Mouse (Mus musculus) CH12.LX (cell line): ENCODE measurements around the gene Ddx23. TPM values are rescaled to one million over a fixed set of nuclear protein-coding genes. Genes with fewer than 3 reads are reported as not detected.

Experiments
- DNase-seq: peaks from one replicate; pipeline ENCODE4 v3.0.0-alpha.2; 2013; ENCODE audit errors: extremely low read depth
- H3K27ac ChIP-seq: 2 replicates; pipeline ENCODE4 v1.5.1; 2012; ENCODE audit warnings: low read depth, mild to moderate bottlenecking, control low read depth, moderate library complexity; ENCODE audit not compliant: insufficient read depth
- H3K27me3 ChIP-seq: replicated peaks from 2 replicates; pipeline ENCODE3; 2012; ENCODE audit warnings: inconsistent platforms
- H3K36me3 ChIP-seq, 2 experiments: replicated peaks in 1 of 2; 2 replicates each; pipeline versions ENCODE3 to v1.6.1; 2012; ENCODE audit warnings: inconsistent platforms in 1 of 2, low read length in 1 of 2, mild to moderate bottlenecking in 1 of 2, mixed read lengths in 1 of 2, moderate library complexity in 1 of 2; ENCODE audit not compliant: control insufficient read depth in 1 of 2, insufficient read depth in 1 of 2
- H3K4me1 ChIP-seq, 2 experiments: 2 replicates each; pipeline ENCODE4 v1.6.1; 2012; ENCODE audit warnings: inconsistent platforms in 1 of 2, moderate library complexity in 1 of 2; ENCODE audit not compliant: insufficient read depth in 2 of 2, control insufficient read depth in 1 of 2
- H3K4me2 ChIP-seq: 2 replicates; pipeline ENCODE4 v1.6.1; 2012; ENCODE audit warnings: low read depth, mild to moderate bottlenecking, control low read depth; ENCODE audit not compliant: poor library complexity, insufficient read depth, severe bottlenecking
- H3K4me3 ChIP-seq, 3 experiments: fragments of 150-350 bp in 1 of 3; sonication (generic) in 1 of 3; replicated peaks in 1 of 3; 2 replicates each; pipeline versions ENCODE3 to v1.5.1; 2011 to 2012; ENCODE audit warnings: low read depth in 2 of 3, low read length in 2 of 3, mild to moderate bottlenecking in 2 of 3, moderate library complexity in 2 of 3, control low read depth in 1 of 3, improper control_type of control experiment in 1 of 3, inconsistent platforms in 1 of 3, mixed read lengths in 1 of 3; ENCODE audit not compliant: poor library complexity in 1 of 3
- H3K79me2 ChIP-seq: replicated peaks from 2 replicates; pipeline ENCODE4 v1.6.1; 2012; ENCODE audit warnings: mild to moderate bottlenecking, moderate library complexity; ENCODE audit not compliant: control insufficient read depth, poor library complexity, insufficient read depth, severe bottlenecking; ENCODE audit errors: extremely low read depth
- H3K9ac ChIP-seq: 2 replicates; pipeline ENCODE4 v1.6.1; 2012; ENCODE audit warnings: low read depth, mild to moderate bottlenecking, control low read depth, moderate library complexity; ENCODE audit not compliant: insufficient read depth
- H3K9me3 ChIP-seq: replicated peaks from 2 replicates; pipeline ENCODE3; 2012; ENCODE audit warnings: low read length, inconsistent platforms, mixed read lengths
- CHD2 ChIP-seq: IDR thresholded peaks from 2 replicates; pipeline ENCODE4 v1.6.1; 2011; ENCODE audit warnings: low read length, improper control_type of control experiment
- CTCF ChIP-seq, 2 experiments: IDR thresholded peaks in 1 of 2; conservative IDR thresholded peaks in 1 of 2; 2 replicates each; pipeline ENCODE4 v1.5.1; 2011 to 2012; ENCODE audit warnings: low read depth in 2 of 2, low read length in 2 of 2, improper control_type of control experiment in 1 of 2, inconsistent platforms in 1 of 2, mild to moderate bottlenecking in 1 of 2, moderate library complexity in 1 of 2
- ELF1 ChIP-seq: IDR thresholded peaks from 2 replicates; pipeline ENCODE4 v1.6.1; 2014; ENCODE audit warnings: low read depth, mild to moderate bottlenecking, inconsistent platforms, low read length, improper control_type of control experiment
- EP300 ChIP-seq: IDR thresholded peaks from 2 replicates; pipeline ENCODE4 v1.6.1; 2011; ENCODE audit warnings: low read length, improper control_type of control experiment
- ETS1 ChIP-seq: conservative IDR thresholded peaks from 2 replicates; pipeline ENCODE4 v1.6.1; 2012; ENCODE audit warnings: low read depth, mild to moderate bottlenecking, inconsistent platforms, low read length, improper control_type of control experiment, moderate library complexity
- IRF4 ChIP-seq: IDR thresholded peaks from 2 replicates; pipeline ENCODE4 v1.6.1; 2014; ENCODE audit warnings: low read depth, mild to moderate bottlenecking, inconsistent platforms, low read length, improper control_type of control experiment
- KAT2A ChIP-seq: IDR thresholded peaks from 2 replicates; pipeline ENCODE4 v1.6.1; 2012; ENCODE audit warnings: low read length, improper control_type of control experiment, inconsistent platforms; ENCODE audit not compliant: insufficient replicate concordance
- MAX ChIP-seq: IDR thresholded peaks from 2 replicates; pipeline ENCODE4 v1.6.1; 2011; ENCODE audit warnings: low read length, improper control_type of control experiment
- MAZ ChIP-seq: IDR thresholded peaks from 2 replicates; pipeline ENCODE4 v1.6.1; 2012; ENCODE audit warnings: low read depth, mild to moderate bottlenecking, inconsistent platforms, low read length, improper control_type of control experiment, moderate library complexity
- MXI1 ChIP-seq: IDR thresholded peaks from 2 replicates; pipeline ENCODE4 v1.6.1; 2011; ENCODE audit warnings: mild to moderate bottlenecking, low read depth, low read length, improper control_type of control experiment
- NRF1 ChIP-seq: IDR thresholded peaks from 2 replicates; pipeline ENCODE4 v1.6.1; 2014; ENCODE audit warnings: low read depth, mild to moderate bottlenecking, inconsistent platforms, low read length, improper control_type of control experiment, moderate library complexity
- PAX5 ChIP-seq: IDR thresholded peaks from 2 replicates; pipeline ENCODE4 v1.6.1; 2012; ENCODE audit warnings: low read length, inconsistent platforms, mixed read lengths
- RAD21 ChIP-seq: IDR thresholded peaks from 2 replicates; pipeline ENCODE4 v1.6.1; 2011; ENCODE audit warnings: low read depth, mild to moderate bottlenecking, low read length, improper control_type of control experiment, moderate library complexity
- RCOR1 ChIP-seq: conservative IDR thresholded peaks from 2 replicates; pipeline ENCODE4 v1.6.1; 2012; ENCODE audit warnings: low read depth, mild to moderate bottlenecking, inconsistent platforms, low read length, improper control_type of control experiment
- SIN3A ChIP-seq: IDR thresholded peaks from 2 replicates; pipeline ENCODE4 v1.6.1; 2012; ENCODE audit warnings: low read length, improper control_type of control experiment, inconsistent platforms
- USF2 ChIP-seq: conservative IDR thresholded peaks from 2 replicates; pipeline ENCODE4 v1.6.1; 2011; ENCODE audit warnings: low read depth, low read length, improper control_type of control experiment
- ZKSCAN1 ChIP-seq: IDR thresholded peaks from 2 replicates; pipeline ENCODE4 v1.6.1; 2012; ENCODE audit warnings: low read depth, inconsistent platforms, low read length, improper control_type of control experiment, borderline replicate concordance
- ZMIZ1 ChIP-seq: IDR thresholded peaks from 2 replicates; pipeline ENCODE4 v1.6.1; 2012; ENCODE audit warnings: low read depth, mild to moderate bottlenecking, inconsistent platforms, low read length, improper control_type of control experiment
- ZNF384 ChIP-seq: IDR thresholded peaks from 2 replicates; pipeline ENCODE4 v1.6.1; 2012; ENCODE audit warnings: low read depth, low read length, improper control_type of control experiment, inconsistent platforms
- dilution Hi-C: fragments of 300-500 bp; cut with MboI; formaldehyde crosslinking; loops from 2 replicates; pipeline ENCODE4 v1.14.3; 2020; ENCODE audit warnings: low sequenced_read_pairs; ENCODE audit not compliant: extremely low pct_unique_long_range_greater_than_20kb, extremely low pct_ligation_motif_present
- in situ Hi-C: fragments of 300-500 bp; cut with MboI; formaldehyde crosslinking; loops from 3 replicates; pipeline ENCODE4 v1.14.3; 2019; ENCODE audit warnings: low sequenced_read_pairs, low pct_ligation_motif_present, low pct_unique_long_range_greater_than_20kb, mixed read lengths
- polyA plus RNA-seq: library from polyadenylated mRNA; unstranded; fragments of >175 nt; gene quantifications from 2 replicates; pipeline ENCODE4 v1.2.1, GENCODE M21; 2012; ENCODE audit warnings: low read depth; ENCODE audit not compliant: insufficient read length
- total RNA-seq, 2 experiments: library from RNA; depleted of rRNA; stranded (reverse); fragments of 300-350 nt in 1 of 2; fragments of >200 nt in 1 of 2; gene quantifications; 2 replicates each; pipeline ENCODE4 v1.2.3; 2012 to 2014

The Ddx23 gene
- total and polyA plus RNA-seq, 3 experiments: 58.5 to 148 (median 103) TPM

DNA sequence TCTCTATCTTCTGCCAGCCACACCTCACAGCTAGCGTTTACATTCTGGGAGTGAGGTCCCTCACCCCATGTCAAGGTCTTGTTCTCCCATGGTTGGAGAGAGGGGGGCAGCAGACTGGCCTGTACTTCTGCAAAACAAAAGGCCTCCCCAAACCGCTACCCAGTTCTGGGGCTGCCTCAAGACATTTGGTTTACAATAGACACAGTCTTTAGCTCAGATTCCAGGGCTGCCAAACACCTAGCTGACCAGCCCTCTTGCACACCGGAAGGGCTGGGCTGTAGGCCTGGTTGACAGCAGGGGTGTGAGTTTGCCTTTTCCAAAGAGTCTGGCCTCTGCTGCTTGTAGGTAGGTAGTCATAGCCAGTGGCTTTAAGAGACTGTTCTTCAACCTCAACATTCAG lies 25.5 kb downstream of the Ddx23 start:
- H3K27ac ChIP-seq: no peak overlapping the region
- dilution Hi-C loops (no loop called here), in situ Hi-C loops (no loop called here)
- H3K9me3 ChIP-seq: no peaks in the 10 kb centered on the region
- TF ChIP-seq USF2 (no peak), ZMIZ1 (no peak), EP300 (no peak), RAD21 (no peak), IRF4 (no peak), RCOR1 (no peak), MAZ (no peak), ELF1 (no peak), PAX5 (no peak)
- peaks cover 61% of the 10 kb centered on the region for H3K27me3 ChIP-seq
- no peak overlapping the region for H3K4me3 ChIP-seq
- peaks cover 0 to 10% of the 10 kb centered on the region in 2 experiments for H3K36me3 ChIP-seq
- H3K4me2 ChIP-seq: no peak overlapping the region
- H3K79me2 ChIP-seq: no peaks in the 10 kb centered on the region
- no peak for DNase-seq
- H3K9ac ChIP-seq: no peak overlapping the region
- H3K4me1 ChIP-seq: peaks cover 14 to 48% of the 10 kb centered on the region in 2 experiments

DNA sequence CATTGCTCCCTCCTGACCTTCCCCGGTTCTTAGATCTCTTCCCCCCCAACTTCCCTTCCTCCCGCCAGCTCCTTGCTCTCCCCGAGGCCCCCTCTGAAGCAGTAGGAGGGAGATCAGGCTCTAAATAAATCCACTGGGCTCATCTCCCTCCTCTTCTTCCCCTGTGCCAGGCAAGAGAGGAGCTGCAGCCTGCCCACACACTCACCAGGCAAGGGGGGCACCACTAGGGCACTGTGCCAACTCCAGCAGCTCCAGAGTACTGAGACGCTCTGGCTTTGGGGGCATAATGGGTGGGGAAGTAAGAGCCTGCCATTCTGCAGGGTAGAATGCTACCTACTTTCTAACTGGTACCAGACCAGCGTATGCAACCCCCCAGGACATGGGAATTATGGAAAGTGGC lies 26.2 kb downstream of the Ddx23 start:
- Histone ChIP-seq H3K4me2 (no peak overlapping the region), H3K9me3 (no peaks in the 10 kb centered on the region), H3K4me1 (peaks cover 16 to 54% of the 10 kb centered on the region in 2 experiments), H3K9ac (no peak overlapping the region), H3K27me3 (peaks cover 67% of the 10 kb centered on the region), H3K4me3 (no peak overlapping the region), H3K36me3 (peaks cover 0 to 4% of the 10 kb centered on the region in 2 experiments)
- dilution Hi-C loops: no loop called here
- in situ Hi-C loops: no loop called here
- no peak for DNase-seq
- no peak for TF ChIP-seq NRF1
- TF ChIP-seq ZNF384: no peak
- no peak for TF ChIP-seq PAX5
- no peak for TF ChIP-seq ZKSCAN1
- TF ChIP-seq KAT2A: no peak
- TF ChIP-seq ZMIZ1: no peak
- TF ChIP-seq IRF4: no peak
- no peak for TF ChIP-seq MAX
- no peak for TF ChIP-seq RCOR1
- TF ChIP-seq CHD2: no peak
- TF ChIP-seq SIN3A: no peak
- no peak for TF ChIP-seq CTCF (conservative IDR thresholded peaks at IDR 0.05 in 1 of 2, IDR thresholded peaks at IDR 0.05 in 1 of 2; ENCODE audit: low read depth in 2 of 2, low read length in 2 of 2)
- TF ChIP-seq ETS1: no peak
- TF ChIP-seq MXI1: no peak
- TF ChIP-seq, all 38 proteins: peak for 0
- Histone ChIP-seq H3K79me2 (no peaks in the 10 kb centered on the region), H3K27ac (no peak overlapping the region)
